Mouse (Mus musculus): ENCODE measurements at regions not wholly inside any gene's neighbourhood (a gene's known extent, or its start where the extent isn't known, plus 50 kb on each side); places are given as distances from the start of the nearest gene placed in this dataset.

DNA sequence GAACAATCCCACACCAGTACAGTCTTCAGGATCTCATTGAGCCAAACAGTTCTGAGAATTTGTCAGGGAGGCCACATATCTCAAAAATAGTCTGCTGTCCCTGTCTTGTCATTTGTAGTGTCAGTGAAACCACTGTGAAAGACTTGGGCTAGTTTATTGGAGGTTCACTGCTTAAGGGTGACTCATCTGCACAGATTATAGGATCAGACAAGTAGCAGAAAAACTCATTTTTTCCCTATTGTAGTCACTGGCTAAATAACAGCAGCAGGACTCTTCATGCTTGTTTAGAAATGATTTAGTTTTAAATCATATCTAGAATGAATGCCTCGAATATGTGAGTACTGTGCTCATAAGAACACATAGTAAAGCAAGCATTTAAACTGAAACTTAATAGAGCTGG lies 475.2 kb upstream of the Marcks start:
- TF ChIP-seq POLR2A (IDR thresholded peaks at IDR 0.05; ENCODE audit: low read depth, low read length) (no peak), HCFC1 (IDR thresholded peaks at IDR 0.05; ENCODE audit: low read depth, low read length) (no peak), POLR2AphosphoS2 (IDR thresholded peaks at IDR 0.05; ENCODE audit: low read depth, low read length) (no peak), UBTF (IDR thresholded peaks at IDR 0.05; ENCODE audit: low read depth, low read length) (no peak), CTCF (conservative IDR thresholded peaks at IDR 0.05 in 1 of 2, IDR thresholded peaks at IDR 0.05 in 1 of 2; ENCODE audit: low read depth in 2 of 2, low read length in 2 of 2) (no peak), MAX (IDR thresholded peaks at IDR 0.05; ENCODE audit: low read length) (no peak), E2F4 (IDR thresholded peaks at IDR 0.05; ENCODE audit: insufficient replicate concordance, low read depth, low read length) (no peak), GABPA (IDR thresholded peaks at IDR 0.05; ENCODE audit: insufficient replicate concordance, low read depth, low read length) (no peak), EP300 (IDR thresholded peaks at IDR 0.05; ENCODE audit: low read length) (no peak), RAD21 (IDR thresholded peaks at IDR 0.05; ENCODE audit: low read depth, low read length) (no peak), ETS1 (conservative IDR thresholded peaks at IDR 0.05; ENCODE audit: low read depth, low read length) (no peak), ELF1 (IDR thresholded peaks at IDR 0.05; ENCODE audit: low read depth, low read length) (no peak)

Measured in CH12.LX (cell line).